7 mouse cellular contexts compared by ENCODE assay signal in the genomic region with DNA sequence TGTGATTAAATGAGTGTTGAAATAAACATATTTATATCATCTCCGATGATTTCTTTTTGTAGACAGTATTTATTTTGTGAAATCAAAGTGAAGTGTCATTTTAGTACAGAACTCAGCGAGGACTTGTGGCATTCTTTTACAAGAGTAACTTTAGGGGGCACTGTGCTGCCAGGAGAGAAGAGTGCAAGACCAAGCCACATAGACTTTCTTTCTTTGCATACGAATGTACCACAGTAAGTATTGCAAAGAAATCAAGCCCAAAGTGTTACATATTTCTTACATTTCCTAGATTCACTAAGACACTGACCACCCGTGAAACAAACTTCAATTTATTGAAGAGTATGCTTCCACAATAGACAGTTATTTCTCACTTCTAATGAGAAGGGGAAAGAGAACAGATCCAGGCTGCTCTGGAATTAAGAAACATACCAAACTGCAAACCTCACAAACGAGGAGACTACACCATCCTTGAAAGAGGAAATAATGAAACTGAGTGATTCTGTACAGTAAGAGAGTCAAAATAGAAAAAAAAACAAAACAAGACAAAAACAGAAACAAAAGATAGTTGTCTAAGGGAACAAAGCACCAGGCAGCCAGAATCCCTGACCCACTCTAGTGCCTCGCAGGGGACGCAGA.
DNase-seq lines count a peak whose midpoint lies in the region; ATAC-seq and TF ChIP-seq lines count a peak whose summit lies in the region.

No protein-coding gene starts in this region.

- no peak overlapping the region for H3K4me3 ChIP-seq in kidney, embryonic 15.5 days (replicated peaks)
- H3K4me3 ChIP-seq in hindbrain, postnatal 0 days (ENCODE audit: low read length), result no peak overlapping the region

- H3K4me2 ChIP-seq in kidney, embryonic 15.5 days, result no peak overlapping the region
- H3K4me2 ChIP-seq in hindbrain, postnatal 0 days (ENCODE audit: low read depth, low read length), result peak overlapping the region; percentile 23; the same call in 1 of the 2 replicates

- H3K27me3 ChIP-seq in kidney, embryonic 15.5 days, result no peaks in the 10 kb centered on the region
- no peaks in the 10 kb centered on the region for H3K27me3 ChIP-seq in hindbrain, postnatal 0 days (ENCODE audit: insufficient read depth, low read length)

- TF ChIP-seq CTCF in hindbrain, postnatal 0 days (IDR thresholded peaks at IDR 0.05; ENCODE audit: low read depth), result peak; percentile 65

- DNase-seq in kidney, adult 11 months, result no peak
- peak; percentile 73 for DNase-seq in embryo, embryonic 10.5 days (ENCODE audit: low spot score)
- DNase-seq in hindbrain, postnatal 0 days (ENCODE audit: low spot score), result peak; percentile 74
- peak; percentile 63 for DNase-seq in right cerebral cortex, adult 18-20 months
- DNase-seq in cerebellum, adult 11-12 months, result no peak
- DNase-seq in urinary bladder, adult 18-20 months (ENCODE audit: low spot score in 2 of 2), result no peak

- WGBS in kidney, embryonic 15.5 days, result 45% methylated on average over 7 of the region's 7 CpGs
- WGBS in hindbrain, postnatal 0 days, result 16% methylated on average over 7 of the region's 7 CpGs

- ATAC-seq in kidney, embryonic 15.5 days (replicated peaks; ENCODE audit: low FRiP score), result 0 out of 2 replicates have a peak, but pooled peaks have one; percentile 58
- ATAC-seq in hindbrain, postnatal 0 days, result 0 out of 2 replicates have a peak, but pooled peaks have one; percentile 61

- H3K27ac ChIP-seq in kidney, embryonic 15.5 days, result no peak overlapping the region
- H3K27ac ChIP-seq in hindbrain, postnatal 0 days, result no peak overlapping the region

- H3K36me3 ChIP-seq in kidney, embryonic 15.5 days, result no peaks in the 10 kb centered on the region
- no peaks in the 10 kb centered on the region for H3K36me3 ChIP-seq in hindbrain, postnatal 0 days (ENCODE audit: insufficient read depth, low read length)

- no peak overlapping the region for H3K9ac ChIP-seq in kidney, embryonic 15.5 days
- H3K9ac ChIP-seq in hindbrain, postnatal 0 days (replicated peaks; ENCODE audit: low read length), result no peak overlapping the region

- H3K4me1 ChIP-seq in kidney, embryonic 15.5 days, result no peaks in the 10 kb centered on the region
- H3K4me1 ChIP-seq in hindbrain, postnatal 0 days (ENCODE audit: insufficient read depth, low read length), result no peaks in the 10 kb centered on the region

- H3K9me3 ChIP-seq in kidney, embryonic 15.5 days (replicated peaks), result no peaks in the 10 kb centered on the region
- no peaks in the 10 kb centered on the region for H3K9me3 ChIP-seq in hindbrain, postnatal 0 days (ENCODE audit: low read length)

Comparison
In these comparisons a context has a peak if more than half of its experiments do, and no peak if none do; other contexts are left out.
1. DNase-seq: peak in embryo, embryonic 10.5 days (single experiment), hindbrain, postnatal 0 days (single experiment) and right cerebral cortex, adult 18-20 months (single experiment); none in kidney, adult 11 months (single experiment), cerebellum, adult 11-12 months (single experiment) and urinary bladder, adult 18-20 months (0 of 2).